Mouse (Mus musculus) midbrain, embryonic 16.5 days (tissue): Measurements from ENCODE around the gene Lmf1. TPM values are rescaled to one million over a fixed set of nuclear protein-coding genes. Genes with fewer than 3 reads are reported as not detected.

Experiments used
- ATAC-seq: fragments of 200-750 bp; cut with Nextera tagmentation; 2 replicates; pipeline ENCODE4 v1.8.0; 2017; ENCODE audit warnings: moderate TSS enrichment
- H3K27ac ChIP-seq: fragments of 300-500 bp; sonication (generic); 2 replicates; pipeline ENCODE4 v1.5.1; 2014; ENCODE audit warnings: mild to moderate bottlenecking, low read length, mixed read lengths
- H3K27me3 ChIP-seq: fragments of 300-500 bp; sonication (generic); 2 replicates; pipeline ENCODE4 v1.6.1; 2014; ENCODE audit warnings: low read depth, low read length, mixed read lengths; ENCODE audit not compliant: control insufficient read depth, insufficient read depth
- H3K36me3 ChIP-seq: fragments of 300-500 bp; sonication (generic); 2 replicates; pipeline ENCODE4 v1.6.1; 2014; ENCODE audit warnings: mild to moderate bottlenecking, low read length, moderate library complexity, mixed read lengths; ENCODE audit not compliant: control insufficient read depth, insufficient read depth
- H3K4me1 ChIP-seq: fragments of 300-500 bp; sonication (generic); 2 replicates; pipeline ENCODE4 v1.6.1; 2014; ENCODE audit warnings: mild to moderate bottlenecking, low read length, mixed read lengths; ENCODE audit not compliant: control insufficient read depth, insufficient read depth
- H3K4me2 ChIP-seq: fragments of 300-500 bp; sonication (generic); 2 replicates; pipeline ENCODE4 v1.6.1; 2014; ENCODE audit warnings: mild to moderate bottlenecking, low read length, mixed read lengths
- H3K4me3 ChIP-seq: fragments of 300-500 bp; sonication (generic); 2 replicates; pipeline ENCODE4 v1.5.1; 2014; ENCODE audit warnings: low read depth, mild to moderate bottlenecking, low read length, moderate library complexity, mixed read lengths
- H3K9ac ChIP-seq: fragments of 300-500 bp; sonication (generic); 2 replicates; pipeline ENCODE4 v1.6.1; 2014; ENCODE audit warnings: low read depth, low read length, mixed read lengths
- H3K9me3 ChIP-seq: fragments of 300-500 bp; sonication (generic); replicated peaks from 2 replicates; pipeline ENCODE4 v1.6.1; 2014; ENCODE audit warnings: mild to moderate bottlenecking, low read length, mixed read lengths; ENCODE audit not compliant: control insufficient read depth, poor library complexity, severe bottlenecking
- WGBS: fragments of 180-500 bp; shearing (Covaris S2); extraction: QIAGEN DNeasy Blood & Tissue Kit; methylation state at CpG from one replicate; pipeline ENCODE4 v1.1.7; 2014; 5-methylcytosine and 5-hydroxymethylcytosine counted together
- polyA plus RNA-seq: library from polyadenylated mRNA; unstranded; fragments of >200 nt; fragmentation: Nextera tagmentation; extraction: Ambion mirVana; gene quantifications from 2 replicates; pipeline ENCODE4 v1.2.1, GENCODE M21; 2015

Lmf1 gene
- polyA plus RNA-seq, 1 experiment from 2014 or later = 20.4 TPM

DNA sequence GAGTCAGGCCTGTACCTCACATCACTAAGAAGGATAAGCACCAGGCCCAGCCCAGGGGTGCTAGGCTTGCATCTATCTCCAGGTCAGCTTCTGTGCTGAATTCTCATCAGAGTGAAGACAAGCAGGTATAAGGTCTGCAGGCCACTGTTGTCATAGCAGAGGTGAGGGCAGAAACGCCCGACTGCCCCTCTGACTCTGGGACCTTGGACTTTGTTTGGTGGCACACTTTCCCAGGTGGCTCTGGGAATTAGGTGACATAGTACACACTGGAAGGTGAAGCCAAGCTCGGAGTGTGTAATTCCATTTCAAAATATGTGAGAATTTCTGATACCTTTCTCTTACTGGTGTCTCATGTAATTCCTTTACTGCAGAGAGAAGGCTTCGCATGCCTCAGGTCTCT is 59.6 kb downstream of the Lmf1 start:
- no peak for ATAC-seq
- no peak overlapping the region for H3K4me2 ChIP-seq
- no peaks in the 10 kb centered on the region for H3K36me3 ChIP-seq
- no peaks in the 10 kb centered on the region for H3K27me3 ChIP-seq
- H3K4me1 ChIP-seq = peaks cover 13% of the 10 kb centered on the region
- no peak overlapping the region for H3K27ac ChIP-seq
- no peak overlapping the region for H3K9ac ChIP-seq
- 85% methylated on average over 4 of the region's 4 CpGs for WGBS
- H3K9me3 ChIP-seq = no peaks in the 10 kb centered on the region
- H3K4me3 ChIP-seq = no peak overlapping the region

DNA sequence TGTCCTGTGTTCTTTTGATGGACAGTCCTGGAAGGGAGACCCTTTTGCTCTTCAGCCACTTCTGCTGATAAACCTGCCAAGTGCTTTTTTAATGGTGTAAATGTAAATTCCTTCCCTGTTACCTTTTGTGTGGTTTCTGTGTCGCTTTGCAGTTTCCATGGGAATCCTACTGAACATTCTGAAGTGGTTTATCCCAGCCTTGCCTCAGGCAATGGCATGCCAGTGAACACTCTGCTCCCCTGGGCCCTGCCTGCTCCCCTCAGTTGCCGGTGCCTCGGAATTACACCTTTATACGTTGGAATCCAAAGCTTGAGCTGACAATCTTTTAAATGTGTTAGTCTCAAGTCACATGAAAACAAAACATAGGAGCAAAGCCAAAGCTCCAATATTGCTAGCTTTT is 62.1 kb downstream of the Lmf1 start:
- Histone ChIP-seq H3K4me1 (peaks cover 18% of the 10 kb centered on the region), H3K27me3 (no peaks in the 10 kb centered on the region), H3K36me3 (no peaks in the 10 kb centered on the region), H3K4me3 (no peak overlapping the region), H3K9me3 (no peaks in the 10 kb centered on the region), H3K4me2 (no peak overlapping the region), H3K9ac (peak overlapping the region; percentile 38; the same call in 1 of the 2 replicates), H3K27ac (peak overlapping the region; percentile 45)
- 50% methylated on average over 4 of the region's 4 CpGs for WGBS
- ATAC-seq = no peak; the same call in 1 of the 2 replicates

- peaks cover 18% of the 10 kb centered on the region for H3K4me1 ChIP-seq
Measured at GRCm38 (mm10) chr17:25642032-25642431, 63.1 kb downstream of the Lmf1 start.

DNA sequence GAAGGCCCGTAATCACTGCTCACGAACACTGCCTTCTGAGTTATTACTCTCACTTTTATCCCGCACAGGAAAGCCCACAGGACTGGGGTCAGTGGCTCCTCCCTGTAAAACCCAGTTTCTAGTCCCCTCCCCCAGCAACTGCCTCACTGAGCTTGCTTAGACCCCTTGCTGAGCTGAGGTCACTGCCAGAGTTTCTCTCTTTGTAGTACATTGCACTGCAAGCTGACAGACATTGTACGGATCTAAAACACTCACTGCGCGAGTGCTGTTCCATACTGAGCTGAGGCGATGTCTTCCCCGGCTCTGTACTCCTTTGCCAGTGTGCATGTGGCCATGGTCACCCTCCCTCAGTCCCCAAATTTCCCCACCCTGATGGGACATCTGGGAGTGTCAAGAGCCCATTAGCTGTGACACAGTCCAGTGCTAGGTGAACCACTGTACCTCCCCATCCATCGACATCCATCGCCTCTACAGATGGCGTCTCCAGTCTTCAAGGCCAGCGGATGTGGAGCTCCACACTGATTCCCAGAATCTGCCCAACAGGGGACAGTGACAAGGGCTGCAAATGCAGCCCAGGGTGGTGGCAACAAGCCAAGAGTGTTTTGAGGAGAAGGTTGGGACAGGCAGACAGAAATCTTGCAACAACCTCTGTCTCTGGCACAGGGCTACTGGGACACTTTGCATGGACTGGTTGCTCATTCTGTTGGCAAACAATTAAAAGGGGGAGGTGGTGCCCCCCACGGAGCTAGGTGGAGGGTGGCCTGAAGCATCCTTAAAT is 64.8 kb downstream of the Lmf1 start:
- Histone ChIP-seq H3K27me3 (no peaks in the 10 kb centered on the region), H3K4me3 (no peak overlapping the region), H3K36me3 (no peaks in the 10 kb centered on the region; the same call in 1 of the 2 replicates), H3K27ac (0 out of 2 replicates have a peak overlapping the region, but pooled peaks have one; percentile 18), H3K9me3 (no peaks in the 10 kb centered on the region), H3K9ac (no peak overlapping the region), H3K4me1 (peaks cover 18% of the 10 kb centered on the region), H3K4me2 (no peak overlapping the region)
- no peak for ATAC-seq
- WGBS = 48% methylated on average over 13 of the region's 13 CpGs

More at GRCm38 (mm10) chr17:25642032-25642431, 63.1 kb downstream of the Lmf1 start:
- Histone ChIP-seq H3K9ac (no peak overlapping the region), H3K4me3 (no peak overlapping the region), H3K36me3 (no peaks in the 10 kb centered on the region), H3K27me3 (no peaks in the 10 kb centered on the region), H3K4me2 (no peak overlapping the region), H3K9me3 (no peaks in the 10 kb centered on the region), H3K27ac (no peak overlapping the region)
- 86% methylated on average over 8 of the region's 8 CpGs for WGBS
- no peak for ATAC-seq

GRCm38 (mm10) chr17:25644761-25645160 is 65.9 kb downstream of the Lmf1 start:
- ATAC-seq = no peak
- H3K27me3 ChIP-seq = no peaks in the 10 kb centered on the region
- H3K4me1 ChIP-seq = peaks cover 18% of the 10 kb centered on the region
- no peaks in the 10 kb centered on the region for H3K9me3 ChIP-seq
- no peak overlapping the region for H3K4me2 ChIP-seq
- WGBS = 95% methylated on average over 3 of the region's 3 CpGs
- no peak overlapping the region for H3K9ac ChIP-seq
- peaks cover 2% of the 10 kb centered on the region; the same call in 1 of the 2 replicates for H3K36me3 ChIP-seq
- no peak overlapping the region for H3K27ac ChIP-seq
- H3K4me3 ChIP-seq = no peak overlapping the region

GRCm38 (mm10) chr17:25645661-25646060 is 66.8 kb downstream of the Lmf1 start:
- no peak overlapping the region for H3K4me3 ChIP-seq
- no peak overlapping the region for H3K9ac ChIP-seq
- H3K4me2 ChIP-seq = no peak overlapping the region
- no peaks in the 10 kb centered on the region for H3K9me3 ChIP-seq
- H3K4me1 ChIP-seq = peaks cover 15% of the 10 kb centered on the region
- 87% methylated on average over 9 of the region's 9 CpGs for WGBS
- ATAC-seq = no peak
- no peaks in the 10 kb centered on the region for H3K27me3 ChIP-seq
- peaks cover 2% of the 10 kb centered on the region; the same call in 1 of the 2 replicates for H3K36me3 ChIP-seq
- no peak overlapping the region for H3K27ac ChIP-seq

DNA sequence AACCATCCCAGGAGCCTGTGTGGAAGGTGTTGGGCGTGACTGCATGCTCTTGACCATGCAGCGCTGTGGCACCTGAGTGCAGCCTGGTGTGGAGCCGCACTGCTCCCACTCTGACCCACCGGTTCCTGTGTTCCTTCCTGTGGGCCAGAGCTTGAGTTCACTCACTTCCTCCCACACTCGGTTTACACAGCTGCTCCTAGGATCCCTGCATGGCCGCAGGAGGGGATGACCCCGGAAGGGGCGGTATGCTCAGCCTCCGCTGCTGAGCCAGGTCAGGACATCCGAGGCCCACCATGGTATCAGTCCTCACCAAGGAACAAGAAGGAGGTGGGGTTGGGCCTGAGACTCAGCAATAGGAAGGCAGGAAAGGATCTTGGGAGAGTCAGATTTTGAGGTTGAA is 69.0 kb downstream of the Lmf1 start:
- WGBS = 88% methylated on average over 10 of the region's 10 CpGs
- Histone ChIP-seq H3K36me3 (peaks cover 2% of the 10 kb centered on the region; the same call in 1 of the 2 replicates), H3K4me3 (no peak overlapping the region), H3K27me3 (no peaks in the 10 kb centered on the region), H3K9me3 (no peaks in the 10 kb centered on the region), H3K27ac (no peak overlapping the region), H3K9ac (no peak overlapping the region), H3K4me2 (no peak overlapping the region), H3K4me1 (peaks cover 5% of the 10 kb centered on the region; the same call in 1 of the 2 replicates)
- ATAC-seq = no peak

DNA sequence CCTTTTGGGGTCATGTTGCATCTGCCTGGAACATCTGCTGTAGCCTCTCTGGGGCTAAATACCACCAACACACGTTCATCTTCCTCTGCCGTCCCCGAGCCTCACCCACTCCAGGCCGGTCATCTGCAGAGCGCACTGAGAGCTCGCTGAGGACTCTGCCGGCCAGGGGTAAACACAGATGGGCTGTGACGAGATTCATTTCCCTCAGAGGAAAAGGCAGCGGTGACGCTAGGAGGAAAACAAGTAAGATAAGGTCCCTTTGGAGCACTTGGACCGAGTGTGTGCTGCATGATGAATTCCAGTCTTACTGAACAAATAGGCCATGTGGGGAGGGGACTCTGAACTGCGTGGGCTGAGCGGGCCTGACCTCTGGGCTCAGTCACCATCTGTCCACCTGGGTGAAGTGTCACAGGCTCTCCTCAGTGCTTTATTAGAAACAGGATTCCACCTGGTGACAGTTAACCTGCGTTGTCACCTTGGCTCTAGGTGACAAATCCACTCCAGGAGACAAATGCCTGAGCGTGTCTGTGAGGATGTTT is 69.9 kb downstream of the Lmf1 start:
- Histone ChIP-seq H3K4me3 (no peak overlapping the region), H3K27me3 (no peaks in the 10 kb centered on the region), H3K9ac (no peak overlapping the region), H3K4me2 (no peak overlapping the region), H3K36me3 (peaks cover 2% of the 10 kb centered on the region; the same call in 1 of the 2 replicates), H3K27ac (no peak overlapping the region), H3K9me3 (no peaks in the 10 kb centered on the region), H3K4me1 (peaks cover 2% of the 10 kb centered on the region; the same call in 1 of the 2 replicates)
- ATAC-seq = no peak
- WGBS = 79% methylated on average over 15 of the region's 15 CpGs

- Histone ChIP-seq H3K27ac (no peak overlapping the region), H3K4me1 (no peaks in the 10 kb centered on the region), H3K4me2 (no peak overlapping the region), H3K9me3 (no peaks in the 10 kb centered on the region), H3K36me3 (peaks cover 2% of the 10 kb centered on the region; the same call in 1 of the 2 replicates), H3K4me3 (no peak overlapping the region), H3K9ac (no peak overlapping the region), H3K27me3 (no peaks in the 10 kb centered on the region)
- 86% methylated on average over 7 of the region's 7 CpGs for WGBS
- no peak for ATAC-seq
Measured at GRCm38 (mm10) chr17:25650726-25651125, 71.8 kb downstream of the Lmf1 start.
